Mouse (Mus musculus): ENCODE data around the gene Hoxc9.

Gene Hoxc9

DNA sequence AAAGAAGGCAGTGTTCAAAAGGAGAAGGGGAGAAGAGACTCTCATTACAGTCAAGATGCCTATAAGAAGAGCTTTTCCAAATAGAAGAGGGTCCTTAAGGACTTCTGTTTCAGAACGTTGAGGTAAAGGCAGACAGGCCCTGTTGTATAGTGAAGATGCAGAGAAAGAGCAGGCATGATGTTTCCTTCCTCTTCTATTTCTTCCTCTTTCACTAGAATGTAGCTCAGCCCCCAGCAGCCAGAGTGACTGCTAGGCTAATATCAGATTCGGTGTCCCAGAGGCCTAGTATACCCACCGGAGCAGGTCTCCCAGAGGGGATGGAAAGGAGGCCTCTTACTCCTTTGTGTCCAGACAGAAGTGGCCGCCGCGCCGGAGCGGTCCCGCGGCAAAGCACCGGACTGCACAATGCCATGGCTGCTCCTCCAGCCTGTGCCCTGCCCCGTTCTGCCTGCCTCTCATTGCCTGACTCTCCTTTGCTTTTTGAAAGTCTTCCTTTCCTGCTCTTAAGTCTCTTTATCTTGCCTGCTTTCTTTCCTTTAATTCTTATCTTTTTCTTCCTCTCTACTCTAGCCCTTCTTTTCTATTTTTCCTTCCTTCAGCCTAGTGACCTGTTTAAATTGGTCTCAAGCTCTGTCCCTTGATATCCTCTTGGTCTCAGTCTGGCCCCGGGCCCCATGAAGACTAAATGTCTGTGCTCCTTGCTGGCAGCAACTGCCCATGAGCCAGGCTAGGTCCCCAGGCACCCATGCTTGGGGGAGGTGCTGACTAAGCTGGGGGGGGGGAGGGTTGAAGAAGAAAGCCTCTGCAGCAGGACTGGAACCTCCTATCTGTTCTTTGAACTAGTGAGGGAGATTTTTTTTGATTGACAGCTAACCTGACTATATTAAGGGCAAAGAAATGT, 2.6 kb downstream of the Hoxc9 start:
- no peak for DNase-seq (ENCODE audit: low read depth)

DNA sequence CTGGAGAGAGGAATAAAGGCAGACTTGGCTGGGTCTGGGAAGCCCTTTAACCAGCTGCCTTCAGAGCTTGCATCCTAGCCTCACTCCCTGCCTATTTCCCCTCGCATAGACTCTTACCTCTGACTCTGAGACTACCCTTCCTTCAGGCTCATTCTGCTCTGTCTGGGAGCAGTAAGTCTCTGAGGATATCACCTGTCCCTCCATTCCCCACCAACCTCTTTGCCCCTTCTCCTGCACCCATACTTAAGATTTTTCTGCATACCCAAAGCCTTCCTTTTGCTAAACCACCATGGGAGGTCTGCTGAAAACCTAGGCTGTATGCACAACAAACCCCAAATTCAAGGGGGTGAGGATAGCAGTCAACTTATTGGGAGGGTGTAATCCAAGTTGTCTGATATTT, 3.7 kb downstream of the Hoxc9 start:
- DNase-seq (ENCODE audit: low read depth): no peak

- no peak for DNase-seq (ENCODE audit: low read depth)
Measured at GRCm38 (mm10) chr15:102980352-102980751, 4.1 kb downstream of the Hoxc9 start.

DNA sequence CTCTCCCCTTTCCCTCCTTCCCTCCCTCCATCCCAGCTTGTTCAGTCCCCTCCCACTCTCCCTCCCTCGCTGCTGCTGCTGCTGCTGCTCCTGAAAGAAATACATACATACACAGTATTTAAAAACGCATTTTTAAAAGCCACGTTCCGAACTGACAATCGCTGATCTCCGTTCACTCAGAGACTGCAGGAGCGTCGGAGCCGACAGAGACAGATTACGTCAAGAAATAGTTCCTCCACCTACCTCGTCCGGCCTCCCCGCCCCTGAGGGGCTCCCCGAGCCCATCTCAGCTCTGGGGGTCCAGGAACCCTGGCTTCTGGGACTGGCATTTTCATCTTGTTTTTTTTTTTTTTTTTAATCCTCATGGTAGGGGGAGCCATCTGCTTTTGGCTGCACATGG, 4.7 kb downstream of the Hoxc9 start:
- no peak for DNase-seq (ENCODE audit: low read depth)

DNA sequence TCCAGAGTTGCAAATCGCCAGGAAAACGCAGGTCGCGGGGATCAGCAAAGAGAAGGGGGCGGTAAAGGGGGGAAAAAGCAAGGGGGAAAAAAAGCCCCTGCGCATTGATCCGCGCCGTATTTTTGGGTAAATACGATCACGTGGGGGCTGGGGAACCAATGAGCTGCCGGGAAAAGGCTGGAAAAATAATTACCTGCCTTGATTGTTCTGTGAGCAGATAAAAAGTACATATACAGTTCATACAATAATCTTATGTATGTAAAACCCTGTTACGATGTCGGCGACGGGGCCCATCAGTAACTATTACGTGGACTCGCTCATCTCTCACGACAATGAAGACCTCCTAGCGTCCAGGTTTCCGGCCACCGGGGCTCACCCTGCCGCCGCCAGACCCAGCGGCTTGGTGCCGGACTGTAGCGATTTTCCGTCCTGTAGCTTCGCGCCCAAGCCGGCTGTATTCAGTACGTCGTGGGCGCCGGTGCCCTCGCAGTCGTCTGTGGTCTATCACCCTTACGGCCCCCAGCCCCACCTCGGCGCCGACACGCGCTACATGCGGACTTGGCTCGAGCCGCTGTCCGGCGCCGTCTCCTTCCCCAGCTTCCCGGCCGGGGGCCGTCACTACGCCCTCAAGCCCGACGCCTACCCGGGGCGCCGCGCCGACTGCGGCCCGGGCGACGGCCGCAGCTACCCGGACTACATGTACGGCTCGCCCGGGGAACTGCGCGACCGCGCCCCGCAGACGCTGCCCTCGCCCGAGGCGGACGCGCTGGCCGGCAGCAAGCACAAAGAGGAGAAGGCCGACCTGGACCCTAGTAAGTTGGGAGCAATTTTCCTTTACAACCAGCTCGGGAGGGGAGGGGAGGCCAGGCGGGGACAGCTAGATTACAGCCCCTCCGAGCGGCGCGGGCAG, 5.4 kb downstream of the Hoxc9 start:
- peak; percentile 42 for DNase-seq (ENCODE audit: low read depth)

- DNase-seq (ENCODE audit: low read depth): no peak
Measured at GRCm38 (mm10) chr15:102983716-102984115, 7.5 kb downstream of the Hoxc9 start.

DNA sequence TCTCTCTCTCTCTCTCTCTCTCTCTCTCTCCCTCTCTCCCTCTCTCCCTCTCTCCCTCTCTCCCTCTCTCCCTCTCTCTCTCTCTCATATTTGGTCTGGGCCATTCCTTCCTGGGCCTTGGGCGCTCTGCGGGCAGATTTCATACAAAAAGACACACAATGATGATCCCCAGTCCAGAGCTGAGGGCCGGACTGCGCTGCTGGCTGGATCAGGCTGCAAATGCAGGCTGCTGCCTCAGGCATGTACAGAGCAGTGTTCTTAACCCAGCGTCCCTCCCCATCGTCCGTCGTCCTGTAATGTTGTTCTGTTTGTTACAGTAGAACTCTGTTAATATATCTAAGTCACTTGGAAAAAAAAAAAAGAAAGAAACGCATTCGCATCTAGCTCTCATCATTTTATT, 8.3 kb downstream of the Hoxc9 start:
- no peak for DNase-seq (ENCODE audit: low read depth)

GRCm38 (mm10) chr15:102984925-102985324, 8.7 kb downstream of the Hoxc9 start:
- DNase-seq (ENCODE audit: low read depth): no peak

- peak; percentile 90 for DNase-seq (ENCODE audit: low read depth)
Measured at GRCm38 (mm10) chr15:102987124-102987833, 11.0 kb downstream of the Hoxc9 start.

GRCm38 (mm10) chr15:102988078-102988477, 11.8 kb downstream of the Hoxc9 start:
- DNase-seq (ENCODE audit: low read depth): no peak

- no peak for DNase-seq (ENCODE audit: low read depth)
Measured at GRCm38 (mm10) chr15:102990461-102991397, 14.5 kb downstream of the Hoxc9 start, which contains the start of gene Hoxc8. Gene Hoxc8, plus strand, starts transcription at chr15:102990607.

DNA sequence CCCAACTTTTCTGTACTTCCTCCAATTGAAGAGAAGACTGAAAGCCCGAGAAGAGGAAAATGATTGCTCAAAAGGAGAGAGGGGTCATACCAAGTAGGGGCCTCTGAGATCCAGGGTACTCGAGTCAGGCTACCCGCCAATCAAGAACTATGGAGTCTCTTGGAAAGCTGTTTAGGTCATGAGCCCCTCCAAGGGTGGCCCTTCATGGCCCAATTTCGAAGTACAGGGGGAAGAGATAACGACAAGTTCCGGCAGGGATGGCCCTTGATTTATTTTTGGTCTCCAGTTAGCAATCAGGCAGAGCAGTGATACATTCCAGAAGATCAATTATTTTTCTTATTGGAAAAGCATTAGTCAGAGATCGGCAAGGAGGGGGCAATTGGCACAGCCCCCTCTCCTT, 15.5 kb downstream of the Hoxc9 start:
- no peak for DNase-seq (ENCODE audit: low read depth)

DNA sequence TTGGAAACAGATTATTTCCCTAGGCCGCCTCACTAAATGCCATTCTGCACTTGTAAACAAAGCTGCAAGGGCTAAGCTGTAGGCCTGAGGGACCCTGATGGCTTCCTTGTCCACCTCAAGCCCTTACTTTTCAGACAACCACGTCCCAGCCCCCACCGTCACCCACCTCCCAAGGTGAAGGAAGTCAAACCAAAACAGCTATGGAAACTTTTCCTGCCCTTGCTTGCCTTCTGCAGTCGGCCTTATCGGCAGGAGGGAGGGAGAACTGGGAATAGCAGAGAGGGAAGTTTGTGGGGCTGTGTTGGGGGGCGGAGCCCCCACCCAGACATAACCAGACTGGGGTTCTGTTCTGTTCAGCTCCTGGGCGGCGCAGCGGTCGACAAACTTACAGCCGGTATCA, 16.0 kb downstream of the Hoxc9 start:
- DNase-seq (ENCODE audit: low read depth): no peak

DNA sequence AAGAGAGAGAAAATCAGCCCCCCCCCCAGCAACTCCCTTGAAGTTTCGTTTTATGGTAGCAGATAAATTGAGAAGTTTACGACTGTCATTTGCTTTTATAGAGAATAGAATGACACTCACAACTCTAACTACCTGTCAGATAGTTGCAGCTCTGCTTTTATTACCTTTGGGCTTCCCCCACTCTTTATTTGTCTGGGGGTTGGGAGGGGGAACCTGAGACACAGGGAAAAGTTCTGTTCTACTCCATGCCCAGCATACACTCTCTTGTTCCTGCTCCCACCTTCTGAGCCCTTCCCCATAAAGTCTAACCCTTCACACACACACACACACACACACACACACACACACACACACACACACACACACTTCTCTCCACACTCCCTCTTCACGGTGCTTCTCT, 16.6 kb downstream of the Hoxc9 start:
- DNase-seq (ENCODE audit: low read depth): no peak

DNA sequence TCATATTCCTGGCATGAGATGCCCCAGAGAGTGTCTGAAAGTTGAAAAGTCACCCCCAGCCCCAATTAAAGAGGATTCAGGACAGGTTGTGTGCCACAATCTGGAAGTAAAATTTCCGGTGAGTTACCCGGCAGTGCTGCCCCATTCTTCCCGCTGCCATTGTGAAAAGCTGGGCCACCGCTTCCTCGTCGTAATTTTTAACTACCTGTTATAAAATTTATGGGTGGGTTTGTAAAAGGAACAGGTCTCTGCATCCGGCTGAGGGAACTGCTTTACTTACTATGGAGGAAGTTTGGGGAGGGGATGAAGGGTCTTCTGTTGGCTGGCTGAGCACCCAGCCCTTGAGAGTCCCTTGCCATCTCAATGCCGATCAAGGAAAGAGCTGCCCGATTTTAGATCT, 20.3 kb downstream of the Hoxc9 start:
- DNase-seq (ENCODE audit: low read depth): no peak

DNA sequence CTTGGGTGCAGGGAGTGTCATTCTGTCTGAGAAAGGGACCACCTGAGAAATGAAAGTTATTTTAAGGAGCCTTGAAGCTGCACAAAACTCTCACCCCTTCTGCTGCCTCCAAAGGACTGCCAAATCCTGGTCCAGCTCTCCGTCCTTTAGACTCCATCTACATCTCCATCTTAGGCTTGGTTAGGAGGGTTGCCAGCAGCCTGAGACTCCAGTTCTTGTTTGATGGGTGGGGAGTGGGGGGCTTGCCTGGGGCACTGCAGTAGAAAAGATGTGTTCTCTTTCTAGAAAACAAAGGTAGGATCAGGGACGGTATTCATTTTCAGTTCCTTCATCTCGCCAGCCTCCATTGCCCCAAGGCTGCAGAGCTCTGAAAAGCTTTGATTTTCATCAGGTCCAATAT, 21.2 kb downstream of the Hoxc9 start:
- no peak for DNase-seq (ENCODE audit: low read depth)

DNA sequence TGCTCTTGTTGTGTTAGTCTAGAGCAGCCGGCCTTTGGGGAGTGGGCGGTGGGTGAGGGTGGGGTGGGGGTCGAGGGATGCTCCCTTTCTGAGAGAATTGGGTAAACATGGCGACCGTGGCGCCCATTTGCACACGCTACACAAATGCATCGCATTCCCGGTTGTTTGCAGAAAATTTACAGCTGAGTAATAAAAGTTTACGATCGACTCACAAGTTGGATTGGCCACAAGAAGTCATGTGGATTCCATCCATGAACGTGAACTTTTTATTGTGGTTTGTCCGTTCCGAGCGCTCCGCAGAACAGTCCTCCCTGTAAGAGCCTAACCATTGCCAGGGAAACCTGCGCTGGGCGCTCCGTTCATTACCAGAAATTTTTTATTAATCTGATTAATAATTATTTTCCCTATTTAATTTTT, 21.7 kb downstream of the Hoxc9 start, which contains the start of gene Hoxc6:
Gene Hoxc6 (plus strand): TSS at position 319 of the 417 bp plus-strand sequence.
- no peak for DNase-seq (ENCODE audit: low read depth)

DNA sequence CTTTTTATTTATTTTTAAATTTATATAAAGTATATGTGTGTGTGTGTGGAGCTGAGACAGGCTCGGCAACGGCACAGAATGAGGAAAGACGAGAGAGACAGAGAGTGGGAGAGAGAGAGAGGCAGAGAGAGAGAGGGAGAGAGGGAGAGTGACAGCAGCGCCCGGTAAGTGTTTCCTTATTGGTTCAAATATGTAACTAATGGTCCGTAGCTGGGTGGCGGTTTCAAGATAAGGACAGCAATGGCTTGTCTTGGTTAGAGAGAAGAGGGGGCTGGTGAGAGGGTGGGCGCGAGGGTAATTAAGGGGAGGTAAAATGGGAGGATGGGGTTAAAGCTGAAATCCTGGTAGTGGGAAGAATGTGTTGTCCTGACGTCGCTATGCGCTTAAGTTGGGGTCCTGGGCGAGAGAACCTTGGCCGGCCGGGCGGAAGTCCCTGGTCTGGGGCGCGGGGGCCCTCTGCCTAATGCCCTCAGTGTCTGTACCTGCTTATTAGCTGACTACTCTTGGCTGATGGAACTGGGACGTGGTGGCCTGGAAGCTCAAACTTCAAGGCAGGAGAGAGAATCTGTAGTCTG, 22.5 kb downstream of the Hoxc9 start:
- no peak for DNase-seq (ENCODE audit: low read depth)

- peak; percentile 72 for DNase-seq (ENCODE audit: low read depth)
Measured at GRCm38 (mm10) chr15:102999183-102999831, 23.1 kb downstream of the Hoxc9 start.

DNA sequence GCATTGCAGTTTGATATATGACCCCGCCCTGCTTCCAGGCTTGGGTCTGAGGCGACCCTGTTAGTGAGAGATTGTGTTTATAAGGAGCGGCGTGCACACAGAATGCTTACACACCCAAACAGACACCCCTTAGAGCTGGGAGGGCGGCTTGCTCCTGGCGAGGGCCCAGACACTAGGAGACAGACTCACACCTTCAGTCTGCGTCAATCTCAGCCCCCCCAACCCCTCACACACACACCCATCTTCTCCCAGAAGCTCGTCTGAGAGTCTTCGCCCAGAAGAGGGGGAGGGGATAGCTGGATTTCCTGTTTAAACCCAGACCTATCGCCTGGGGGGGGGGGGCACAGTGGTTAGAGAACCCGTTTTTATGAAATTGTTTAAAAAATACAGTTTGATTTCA, 23.7 kb downstream of the Hoxc9 start:
- no peak for DNase-seq (ENCODE audit: low read depth)
